22 mouse cellular contexts compared by ENCODE assay signal in the genomic region with DNA sequence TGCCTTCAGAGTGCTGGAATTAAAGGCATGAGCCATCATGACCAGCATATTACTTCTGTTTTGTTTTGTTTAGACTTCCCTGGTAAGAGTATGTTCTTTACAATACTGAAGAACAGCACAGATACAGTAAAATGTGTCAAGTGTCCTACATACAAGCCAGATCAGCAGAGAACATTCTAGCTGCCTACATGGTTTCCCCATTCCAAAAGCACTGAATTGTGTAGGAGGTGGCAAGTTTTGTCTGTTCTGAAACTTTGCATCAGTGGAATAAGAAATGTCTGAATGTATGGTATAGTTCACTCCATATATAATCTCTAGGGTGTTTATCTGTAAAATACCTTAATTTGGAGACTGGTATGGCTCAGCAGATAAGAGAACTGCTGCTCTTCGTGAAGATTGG. TPM values are rescaled to one million over a fixed set of nuclear protein-coding genes. Genes with fewer than 3 reads are reported as not detected.
"Had no signal": no experiment of that assay in that cellular context is flagged by ENCODE, and none has a peak within 500 bp of the region (broad histone marks: within the 10 kb centered on the region; RNA-seq: fewer than 3 reads in every experiment).

No protein-coding gene starts in this region.

- DNase-seq: kidney, adult 18-20 months; kidney, postnatal 25 days; liver, embryonic 13.5 days; lung, adult 2 months; lung, postnatal 14 days; lung, postnatal 4 days; retina, postnatal 1 day; right cerebral cortex, postnatal 25 days; spleen, adult 18-20 months; thymus, adult 18-20 months; thymus, postnatal 36 days had no signal

- H3K4me3 ChIP-seq: liver, embryonic 13.5 days; midbrain, embryonic 10.5 days; midbrain, embryonic 13.5 days; myocyte; neural tube, embryonic 13.5 days; stomach, embryonic 15.5 days had no signal

- H3K27ac ChIP-seq: kidney, postnatal 0 days; liver, embryonic 13.5 days; midbrain, embryonic 10.5 days; midbrain, embryonic 13.5 days; neural tube, embryonic 13.5 days; stomach, embryonic 15.5 days had no signal

- ATAC-seq: midbrain, embryonic 13.5 days; midbrain, embryonic 16.5 days had no signal

RNA-seq across cellular contexts. Expression of gene Alox12b, which starts 1.4 kb away (rescaled TPM):
- total RNA-seq: liver, adult 2 months; megakaryocyte, adult 5-6 weeks; monocyte, adult 5-6 weeks; neutrophil, adult 5-6 weeks had no signal

RNA-seq across cellular contexts. Expression of gene Aloxe3, which starts 29.7 kb away (rescaled TPM):
- total RNA-seq: liver, adult 2 months; neutrophil, adult 5-6 weeks had no signal

RNA-seq across cellular contexts. Expression of gene 9130213A22Rik, which starts 33.0 kb away (rescaled TPM):
- total RNA-seq: liver, adult 2 months; megakaryocyte, adult 5-6 weeks; monocyte, adult 5-6 weeks had no signal

RNA-seq across cellular contexts. Expression of gene Hes7, which starts 35.1 kb away (rescaled TPM):
- total RNA-seq: liver, adult 2 months; megakaryocyte, adult 5-6 weeks; monocyte, adult 5-6 weeks had no signal

RNA-seq across cellular contexts. Expression of gene Alox8, which starts 42.3 kb away (rescaled TPM):
- total RNA-seq: liver, adult 2 months; neutrophil, adult 5-6 weeks had no signal
